Mouse (Mus musculus): Measurements from ENCODE around the gene Mgat4d.

- TF ChIP-seq CTCF (IDR thresholded peaks at IDR 0.05; ENCODE audit: low read depth, low read length) (peak; percentile 14), POLR2A (IDR thresholded peaks at IDR 0.05; ENCODE audit: insufficient read depth, low read length) (no peak)
Observed at GRCm38 (mm10) chr8:83342693-83343092, 5.6 kb upstream of the Mgat4d start.

All from ES-Bruce4 (cell line).